Mouse (Mus musculus) 3T3-L1 (cell line): ENCODE results near the gene Zfp777.

ENCODE experiments used
- DNase-seq: peaks from one replicate; pipeline ENCODE4 v3.0.0-alpha.2; 2015; ENCODE audit warnings: low read depth, low spot score

Zfp777 gene

GRCm38 (mm10) chr6:48025905-48026660 lies 22.6 kb downstream of the Zfp777 start:
- no peak for DNase-seq

- no peak for DNase-seq
Observed at GRCm38 (mm10) chr6:48024994-48025345, 23.7 kb downstream of the Zfp777 start.

GRCm38 (mm10) chr6:48024330-48024993 lies 24.2 kb downstream of the Zfp777 start:
- no peak for DNase-seq

GRCm38 (mm10) chr6:48022672-48023071 lies 26.0 kb downstream of the Zfp777 start:
- no peak for DNase-seq

GRCm38 (mm10) chr6:48021678-48022077 lies 27.0 kb downstream of the Zfp777 start:
- peak; percentile 72 for DNase-seq

DNA sequence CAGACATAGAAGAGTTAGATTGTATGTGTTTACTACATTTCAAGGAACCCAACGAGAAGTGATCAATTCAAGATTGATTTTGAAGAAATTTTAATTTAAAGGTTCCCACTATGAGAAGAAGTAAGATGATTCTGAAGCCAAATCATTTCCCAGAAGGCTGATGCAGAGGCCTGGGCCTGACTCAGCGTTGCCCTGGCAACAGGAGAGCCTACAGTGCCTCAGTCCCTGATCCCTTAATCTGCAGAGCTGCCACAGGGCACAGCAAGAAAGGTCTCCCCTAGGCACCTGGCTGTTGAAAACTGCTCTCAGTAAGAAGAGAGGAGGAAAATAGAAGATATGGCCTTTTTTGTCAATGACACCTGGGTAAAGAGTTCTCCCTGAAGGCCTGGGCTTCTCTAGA lies 28.7 kb downstream of the Zfp777 start:
- DNase-seq: peak; percentile 71

GRCm38 (mm10) chr6:48016841-48017240 lies 31.9 kb downstream of the Zfp777 start:
- no peak for DNase-seq

DNA sequence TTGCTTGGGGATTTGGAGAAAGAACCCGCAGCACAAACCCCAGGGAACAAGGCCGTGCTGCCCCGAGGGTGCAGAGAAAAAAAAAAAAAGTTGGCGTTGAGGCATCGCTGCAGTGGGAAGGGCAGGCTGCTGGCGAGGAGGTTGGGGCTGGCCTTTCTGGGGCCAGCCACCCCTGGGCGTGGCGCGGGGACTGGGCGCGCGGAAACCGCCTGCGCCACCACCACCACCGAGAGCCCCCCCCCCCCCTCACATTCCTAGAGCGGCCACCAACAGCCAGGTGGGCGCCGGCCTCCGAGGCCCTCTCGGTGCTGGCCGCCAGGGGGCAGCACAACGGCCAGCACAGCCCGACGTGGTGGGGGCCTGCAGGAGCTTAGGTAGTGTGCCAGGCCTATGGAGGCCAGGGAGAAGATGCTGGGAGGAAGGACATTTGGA lies 32.6 kb downstream of the Zfp777 start:
- no peak for DNase-seq

DNA sequence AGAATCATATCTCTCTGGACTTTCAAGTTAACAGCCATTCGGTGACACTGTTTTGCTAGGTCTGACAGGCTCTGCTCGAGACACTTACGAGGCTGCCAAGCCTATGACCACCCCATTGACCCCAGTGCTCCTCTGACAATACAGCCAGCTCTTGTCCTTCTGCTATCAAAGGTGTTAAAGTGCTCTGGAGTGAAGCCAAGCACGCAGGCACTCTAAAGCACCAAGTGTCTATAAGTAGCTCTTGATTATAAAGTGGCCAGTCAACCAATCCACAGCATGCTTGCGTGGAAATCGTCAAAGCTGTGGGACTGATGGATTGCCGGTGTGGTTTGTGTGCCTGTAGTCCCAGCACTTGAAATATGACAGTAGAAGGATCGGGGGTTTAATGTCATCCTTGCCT lies 38.0 kb downstream of the Zfp777 start:
- no peak for DNase-seq

DNA sequence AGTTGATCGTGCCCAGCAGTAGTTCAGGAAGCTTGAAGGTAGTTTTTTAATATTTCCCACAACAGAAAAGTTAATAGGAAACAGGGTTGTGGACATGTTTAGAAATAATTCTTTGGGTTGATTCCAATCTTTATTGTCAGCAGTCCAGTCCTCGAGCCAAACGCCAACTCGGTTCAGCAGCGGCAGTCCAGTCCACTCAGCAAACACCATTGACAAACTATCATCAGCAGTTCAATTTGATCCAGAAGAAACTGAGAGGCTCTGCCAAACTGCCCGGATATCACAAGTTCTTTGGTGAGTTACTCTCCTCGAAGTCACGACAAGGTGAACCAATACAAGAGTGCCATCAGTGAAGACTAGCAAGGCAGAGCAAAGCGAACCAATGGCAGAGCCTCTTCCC lies 53.0 kb downstream of the Zfp777 start:
- no peak for DNase-seq

GRCm38 (mm10) chr6:47983936-47984335 lies 64.8 kb downstream of the Zfp777 start:
- no peak for DNase-seq

DNA sequence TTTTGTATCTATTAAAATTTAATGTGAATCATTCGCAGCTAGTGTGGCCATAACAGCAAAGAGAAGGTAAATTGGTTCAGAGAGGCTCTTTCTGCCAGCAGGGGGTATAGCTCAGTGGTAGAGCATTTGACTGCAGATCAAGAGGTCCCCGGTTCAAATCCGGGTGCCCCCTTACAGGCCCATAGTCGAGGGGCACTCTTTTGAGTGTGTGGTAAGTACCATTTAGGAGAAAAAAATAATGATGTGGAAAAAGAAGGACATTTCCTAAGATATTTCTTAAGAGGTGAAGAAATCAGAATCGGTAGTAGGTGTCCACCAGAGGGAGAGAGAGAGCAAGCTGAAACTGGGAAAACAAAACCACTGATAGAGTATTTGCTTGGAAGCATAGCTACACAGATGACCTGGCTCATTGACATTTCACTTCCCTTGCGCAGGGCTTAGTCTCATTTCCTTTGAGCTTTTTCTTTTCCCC lies 69.8 kb downstream of the Zfp777 start:
- peak; percentile 98 for DNase-seq

- DNase-seq: peak; percentile 43
Observed at GRCm38 (mm10) chr6:47974599-47974998, 74.1 kb downstream of the Zfp777 start.
